Comparison of ENCODE assay signal across 14 mouse cellular contexts in the genomic region with DNA sequence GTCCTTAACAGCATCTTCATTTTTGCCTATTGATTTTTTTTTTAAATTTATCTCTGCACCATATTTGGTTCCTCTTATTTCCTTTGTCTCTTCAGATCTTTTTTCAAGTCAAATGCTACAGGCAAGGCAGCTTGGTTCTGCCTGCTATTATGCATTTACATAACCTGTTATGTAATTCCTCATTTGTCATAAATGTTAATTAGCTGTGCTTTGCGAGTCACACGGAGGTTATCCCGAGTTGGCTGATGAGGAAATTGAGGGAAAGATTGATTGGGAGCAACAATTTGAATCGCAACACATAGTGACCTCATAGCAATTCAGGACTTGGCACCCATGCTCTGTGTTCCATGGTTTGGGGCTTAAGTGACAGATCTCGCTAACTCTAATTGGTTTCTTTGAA.
"Had no signal": no experiment of that assay in that cellular context is flagged by ENCODE, and none has a peak within 500 bp of the region (broad histone marks: within the 10 kb centered on the region; RNA-seq: fewer than 3 reads in every experiment).

No protein-coding gene starts in this region.

- H3K4me3 ChIP-seq: limb, embryonic 12.5 days; liver, embryonic 13.5 days; midbrain, embryonic 13.5 days; neural tube, embryonic 15.5 days; stomach, embryonic 15.5 days had no signal

- H3K4me1 ChIP-seq: limb, embryonic 12.5 days; liver, embryonic 13.5 days; midbrain, embryonic 13.5 days; neural tube, embryonic 15.5 days; stomach, embryonic 15.5 days had no signal

- H3K27ac ChIP-seq: limb, embryonic 12.5 days; liver, embryonic 13.5 days; midbrain, embryonic 13.5 days; neural tube, embryonic 15.5 days; stomach, embryonic 15.5 days had no signal

- DNase-seq: kidney, adult 9 months; kidney, postnatal 10 days; kidney, postnatal 4 days; liver; liver, embryonic 13.5 days; liver, postnatal 0 days; retina, postnatal 1 day; right cerebral cortex, postnatal 4 days; spleen, adult 18-20 months; thymus, postnatal 4 days had no signal
